Mouse (Mus musculus) cerebellum, adult 2 months (tissue): ENCODE measurements at regions not wholly inside any gene's neighbourhood (a gene's known extent, or its start where the extent isn't known, plus 50 kb on each side); places are given as distances from the start of the nearest gene placed in this dataset.

Experiments
- DNase-seq, 2 experiments: peaks; one replicate each; pipeline ENCODE4 v3.0.0; 2021
- H3K27ac ChIP-seq: fragments of 200-500 bp; 2 replicates; pipeline ENCODE4 v1.5.1; 2012; ENCODE audit warnings: low read length, control low read depth, inconsistent platforms; ENCODE audit not compliant: insufficient read depth
- H3K27me3 ChIP-seq: fragments of 200-500 bp; 2 replicates; pipeline ENCODE4 v1.6.1; 2012; ENCODE audit warnings: inconsistent platforms, mild to moderate bottlenecking, low read length, moderate library complexity; ENCODE audit not compliant: control insufficient read depth, insufficient read depth
- H3K4me1 ChIP-seq: fragments of 200-500 bp; 2 replicates; pipeline ENCODE4 v1.6.1; 2011; ENCODE audit warnings: low read length; ENCODE audit not compliant: control insufficient read depth, insufficient read depth
- H3K4me3 ChIP-seq: fragments of 200-500 bp; replicated peaks from 2 replicates; pipeline ENCODE3; 2011; ENCODE audit warnings: mild to moderate bottlenecking, low read depth, low read length, control low read depth; ENCODE audit not compliant: insufficient read depth
- CTCF ChIP-seq: fragments of 200-500 bp; IDR thresholded peaks from 2 replicates; pipeline ENCODE4 v1.5.1; 2011; ENCODE audit warnings: low read depth, mild to moderate bottlenecking, control low read depth, low read length, moderate library complexity, borderline replicate concordance; ENCODE audit not compliant: insufficient read depth
- POLR2A ChIP-seq: fragments of 200-500 bp; IDR thresholded peaks from 2 replicates; pipeline ENCODE4 v1.6.1; 2011; ENCODE audit warnings: low read length, control low read depth, borderline replicate concordance; ENCODE audit not compliant: insufficient read depth
- WGBS: fragments of 180-500 bp; shearing (Covaris S2); methylation state at CpG from one replicate; pipeline ENCODE4 v1.1.7; 2018; 5-methylcytosine and 5-hydroxymethylcytosine counted together

GRCm38 (mm10) chr19:27585566-27585965 lies 155.9 kb upstream of the Pum3 start:
- TF ChIP-seq POLR2A (no peak), CTCF (no peak)
- H3K4me1 ChIP-seq, result no peaks in the 10 kb centered on the region; the same call in 1 of the 2 replicates
- DNase-seq, result no peak
- WGBS, result 90% methylated on average over 6 of the region's 6 CpGs
- H3K27me3 ChIP-seq, result no peaks in the 10 kb centered on the region
- H3K4me3 ChIP-seq, result no peak overlapping the region
- H3K27ac ChIP-seq, result no peak overlapping the region

- Histone ChIP-seq H3K27me3 (no peaks in the 10 kb centered on the region; the same call in 1 of the 2 replicates), H3K4me3 (no peak overlapping the region), H3K4me1 (no peaks in the 10 kb centered on the region; the same call in 1 of the 2 replicates), H3K27ac (no peak overlapping the region)
- no peak for DNase-seq
- TF ChIP-seq POLR2A (no peak), CTCF (no peak)
- 15% methylated on average over 8 of the region's 8 CpGs for WGBS
These were observed 152.5 kb upstream of the Pum3 start for GRCm38 (mm10) chr19:27582111-27582500.

DNA sequence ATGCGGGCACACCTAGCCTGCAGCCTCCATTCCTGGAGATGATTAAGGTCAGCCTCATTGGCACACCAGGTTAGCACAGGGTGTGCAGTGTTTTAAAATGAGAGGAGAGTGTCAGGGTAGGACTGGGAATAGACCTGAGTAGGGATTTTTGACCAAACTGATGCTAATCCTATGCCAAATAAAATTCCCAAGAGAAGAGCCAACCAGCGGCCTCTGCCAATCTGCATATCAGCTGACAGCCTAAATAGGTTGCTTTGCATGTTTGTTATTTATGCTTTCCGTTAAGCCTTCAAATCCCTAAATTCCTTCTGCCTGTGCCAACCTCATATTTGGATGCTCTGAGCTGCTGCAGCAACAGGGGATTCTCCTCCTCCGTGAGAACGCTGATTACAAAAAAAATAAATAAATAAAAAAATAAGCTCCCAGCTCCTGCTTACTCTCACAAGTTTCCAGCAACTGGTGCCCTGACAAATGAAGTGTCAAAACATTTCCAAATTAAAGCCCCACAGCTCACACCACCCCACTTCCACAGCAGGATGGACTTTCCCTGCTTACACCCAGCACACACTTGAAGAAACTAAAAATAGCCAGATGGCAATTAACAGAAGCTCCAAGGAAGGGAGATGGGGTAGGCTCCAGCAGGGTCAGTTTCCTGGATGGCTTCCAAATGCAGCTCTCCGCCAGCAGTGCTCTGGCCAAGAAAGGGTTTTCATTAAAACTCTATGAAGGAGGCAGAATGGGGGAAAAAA lies 151.9 kb upstream of the Pum3 start:
- TF ChIP-seq CTCF (no peak), POLR2A (no peak)
- H3K4me3 ChIP-seq, result no peak overlapping the region
- WGBS, result 12% methylated on average over 6 of the region's 6 CpGs
- no peaks in the 10 kb centered on the region; the same call in 1 of the 2 replicates for H3K27me3 ChIP-seq
- H3K4me1 ChIP-seq, result no peaks in the 10 kb centered on the region; the same call in 1 of the 2 replicates
- H3K27ac ChIP-seq, result no peak overlapping the region
- peak; percentile 27 to 42 for DNase-seq

GRCm38 (mm10) chr19:27576478-27576877 lies 146.9 kb upstream of the Pum3 start:
- Histone ChIP-seq H3K27ac (no peak overlapping the region), H3K27me3 (no peaks in the 10 kb centered on the region; the same call in 1 of the 2 replicates), H3K4me1 (no peaks in the 10 kb centered on the region; the same call in 1 of the 2 replicates), H3K4me3 (no peak overlapping the region)
- TF ChIP-seq POLR2A, result no peak
- no peak for TF ChIP-seq CTCF
- DNase-seq, result no peak

GRCm38 (mm10) chr19:27566929-27567328 lies 137.3 kb upstream of the Pum3 start:
- Histone ChIP-seq H3K27me3 (no peaks in the 10 kb centered on the region; the same call in 1 of the 2 replicates), H3K27ac (no peak overlapping the region), H3K4me1 (no peaks in the 10 kb centered on the region), H3K4me3 (no peak overlapping the region)
- TF ChIP-seq CTCF (no peak), POLR2A (no peak)
- 11% methylated on average over 8 of the region's 8 CpGs for WGBS
- DNase-seq, result peak in 1 of 2 experiments; percentile 31

- no peak for DNase-seq
- H3K4me1 ChIP-seq, result no peaks in the 10 kb centered on the region
- TF ChIP-seq CTCF (no peak), POLR2A (no peak)
- no peak overlapping the region for H3K27ac ChIP-seq
- WGBS, result 52% methylated on average over 3 of the region's 3 CpGs
- no peak overlapping the region for H3K4me3 ChIP-seq
- H3K27me3 ChIP-seq, result no peaks in the 10 kb centered on the region; the same call in 1 of the 2 replicates
These were observed 136.4 kb upstream of the Pum3 start for GRCm38 (mm10) chr19:27566060-27566459.

- no peak for TF ChIP-seq POLR2A
- 74% methylated on average over 5 of the region's 5 CpGs for WGBS
- Histone ChIP-seq H3K27ac (no peak overlapping the region), H3K27me3 (no peaks in the 10 kb centered on the region; the same call in 1 of the 2 replicates), H3K4me3 (no peak overlapping the region), H3K4me1 (no peaks in the 10 kb centered on the region)
- no peak for DNase-seq
These were observed 134.5 kb upstream of the Pum3 start for GRCm38 (mm10) chr19:27564086-27564485.

- H3K27me3 ChIP-seq, result no peaks in the 10 kb centered on the region; the same call in 1 of the 2 replicates
- 53% methylated on average over 9 of the region's 9 CpGs for WGBS
These were observed 134.0 kb upstream of the Pum3 start for GRCm38 (mm10) chr19:27563592-27563991.

More at GRCm38 (mm10) chr19:27563592-27563991, 134.0 kb upstream of the Pum3 start:
- H3K27ac ChIP-seq, result no peak overlapping the region
- TF ChIP-seq POLR2A, result no peak
- TF ChIP-seq CTCF, result no peak
- no peak overlapping the region for H3K4me3 ChIP-seq
- H3K4me1 ChIP-seq, result no peaks in the 10 kb centered on the region
- DNase-seq, result no peak
